Mouse (Mus musculus) yolk sac, embryonic 10.5 days (tissue): ENCODE results near the gene Alox15.
"Not testable (repeated sequence)": the region's sequence is repeated elsewhere in the genome, so short reads cannot be mapped to it uniquely, and the experiment has no call there.

Source experiments
- DNase-seq: peaks from one replicate; pipeline ENCODE4 v3.0.0-alpha.2; 2017; ENCODE audit warnings: low spot score

Alox15 gene

GRCm38 (mm10) chr11:70351868-70352267 is at the start of gene Alox15:
Gene Alox15 (minus strand): TSS chr11:70352031.
- DNase-seq = no peak

GRCm38 (mm10) chr11:70389421-70389820 is 37.6 kb upstream of the Alox15 start:
- DNase-seq = no peak

GRCm38 (mm10) chr11:70387436-70387835 is 35.6 kb upstream of the Alox15 start:
- DNase-seq = no peak

DNA sequence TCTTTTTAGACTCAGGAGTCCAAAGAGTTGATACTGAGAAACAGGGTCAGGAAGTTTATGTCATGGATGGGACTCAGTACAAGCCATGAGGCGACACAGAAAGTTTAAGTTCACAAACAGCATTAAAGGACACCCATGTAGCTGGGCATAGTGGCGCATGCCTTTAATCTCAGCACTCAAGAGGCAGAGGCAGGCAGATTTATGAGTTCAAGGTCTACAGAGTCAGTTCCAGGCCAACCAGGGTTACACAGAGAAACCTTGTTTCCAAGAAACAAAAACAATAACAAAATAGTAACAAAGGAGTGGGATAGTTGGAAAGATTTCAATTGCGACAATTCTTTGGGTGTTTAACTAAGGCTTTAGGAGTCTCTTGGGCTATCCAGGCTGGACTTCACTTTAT is 32.3 kb upstream of the Alox15 start:
- DNase-seq = no peak

- DNase-seq = no peak
Observed at GRCm38 (mm10) chr11:70381330-70381729, 29.5 kb upstream of the Alox15 start.

DNA sequence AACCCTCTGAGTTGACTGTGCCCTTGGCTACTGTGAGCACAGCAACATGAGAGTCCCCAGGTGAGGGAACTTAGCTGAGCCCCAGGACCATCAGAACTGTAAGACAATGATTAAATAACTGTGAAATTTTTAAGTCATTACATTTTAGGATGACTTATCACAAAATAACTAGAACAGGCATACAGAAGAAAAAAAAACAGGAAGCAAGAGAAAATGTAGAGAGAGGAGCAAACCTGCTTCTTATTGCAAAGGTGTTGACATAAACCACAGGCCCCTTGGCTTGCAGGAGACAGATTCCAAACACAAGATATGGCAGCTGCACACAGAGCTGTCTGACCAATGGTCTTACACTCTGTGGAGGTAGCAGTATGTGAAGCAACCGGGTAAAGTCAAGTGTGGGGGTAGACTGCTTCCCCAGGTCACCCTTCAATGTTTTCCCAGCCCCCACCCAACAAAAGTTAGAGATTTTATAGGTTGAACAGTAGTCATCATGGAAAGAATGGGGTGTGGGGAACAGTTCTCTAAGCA is 28.7 kb upstream of the Alox15 start:
- DNase-seq = no peak

DNA sequence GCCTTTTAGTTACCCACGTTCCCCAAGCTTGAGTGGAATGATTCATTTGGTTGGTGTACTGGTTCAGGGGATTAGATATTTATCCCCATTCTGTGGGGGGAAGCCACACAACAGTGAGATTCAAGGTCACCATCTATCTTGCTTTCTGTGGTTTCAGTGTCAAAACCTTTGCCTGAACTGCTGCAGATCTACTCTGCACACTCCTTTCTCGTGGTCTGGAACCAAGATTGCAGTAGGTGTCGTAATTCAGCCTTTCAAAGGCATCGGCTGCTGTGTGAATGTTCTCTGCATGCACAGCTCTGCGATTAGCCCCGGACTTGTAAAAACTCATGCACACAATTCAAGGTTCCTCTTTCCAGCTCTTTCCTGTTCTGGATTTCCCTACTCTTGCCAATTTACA is 24.2 kb upstream of the Alox15 start:
- DNase-seq = no peak

DNA sequence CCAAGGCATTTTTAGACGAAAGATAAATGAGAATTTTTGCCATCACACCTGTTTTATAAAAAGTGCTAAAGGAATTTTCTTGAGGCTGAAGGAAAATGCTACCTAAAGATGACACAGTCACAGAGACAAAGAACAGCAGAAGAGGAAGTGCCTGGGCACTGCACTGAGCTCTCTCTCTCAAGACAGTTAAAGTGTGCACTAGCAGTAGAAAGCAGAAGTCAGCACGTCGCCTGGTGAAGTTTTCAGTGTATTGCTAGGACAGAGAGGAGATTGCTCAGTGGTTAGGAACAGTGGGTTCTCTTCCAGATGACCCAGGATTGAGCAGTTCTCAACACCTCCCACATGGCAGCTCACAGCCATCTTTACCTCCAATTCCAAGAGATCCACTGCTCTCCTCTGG is 22.5 kb upstream of the Alox15 start:
- no peak for DNase-seq

- no peak for DNase-seq
Observed at GRCm38 (mm10) chr11:70372849-70373557, 21.2 kb upstream of the Alox15 start.

DNA sequence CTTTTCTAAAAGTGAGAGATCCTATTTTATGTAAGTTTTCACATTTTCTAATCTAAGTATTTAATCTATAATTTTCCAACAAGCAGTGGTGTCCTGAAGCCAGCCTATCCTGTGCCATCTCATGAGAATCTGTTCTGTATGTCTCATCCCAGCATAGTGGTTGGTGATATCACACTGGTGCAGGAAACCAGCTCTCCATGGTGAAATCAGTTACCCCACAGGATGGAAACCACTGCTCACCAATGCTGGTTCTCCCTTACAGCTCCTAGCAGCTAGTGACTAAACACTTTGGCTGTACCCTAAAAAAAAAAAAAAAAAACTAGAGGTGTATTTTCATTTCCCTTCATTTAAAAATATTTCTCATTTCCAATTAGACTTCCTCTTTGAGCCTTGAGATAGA is 20.6 kb upstream of the Alox15 start:
- no peak for DNase-seq

- DNase-seq = not testable (repeated sequence)
Observed at GRCm38 (mm10) chr11:70368626-70369025, 16.8 kb upstream of the Alox15 start.

GRCm38 (mm10) chr11:70367701-70368100 is 15.9 kb upstream of the Alox15 start:
- not testable (repeated sequence) for DNase-seq

DNA sequence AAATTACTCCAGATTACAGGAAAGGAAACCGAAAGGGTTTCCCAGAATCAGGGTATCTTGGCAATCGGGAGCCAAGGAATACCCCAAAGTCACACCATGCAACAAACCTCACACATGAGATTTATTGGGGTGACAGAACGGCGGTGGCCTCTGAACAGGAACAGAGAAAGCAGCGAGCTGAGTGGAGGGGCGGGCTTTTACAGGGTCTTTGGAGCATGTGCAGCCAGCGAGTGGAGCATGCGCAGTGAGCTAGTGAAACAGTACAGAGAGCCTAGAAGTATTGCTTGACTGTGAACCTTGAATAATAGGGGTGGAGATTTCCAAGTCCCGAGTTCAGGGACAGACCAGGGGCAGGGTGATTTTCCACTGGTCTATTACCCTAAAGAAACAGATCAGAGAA is 3.2 kb downstream of the Alox15 start:
- no peak for DNase-seq

DNA sequence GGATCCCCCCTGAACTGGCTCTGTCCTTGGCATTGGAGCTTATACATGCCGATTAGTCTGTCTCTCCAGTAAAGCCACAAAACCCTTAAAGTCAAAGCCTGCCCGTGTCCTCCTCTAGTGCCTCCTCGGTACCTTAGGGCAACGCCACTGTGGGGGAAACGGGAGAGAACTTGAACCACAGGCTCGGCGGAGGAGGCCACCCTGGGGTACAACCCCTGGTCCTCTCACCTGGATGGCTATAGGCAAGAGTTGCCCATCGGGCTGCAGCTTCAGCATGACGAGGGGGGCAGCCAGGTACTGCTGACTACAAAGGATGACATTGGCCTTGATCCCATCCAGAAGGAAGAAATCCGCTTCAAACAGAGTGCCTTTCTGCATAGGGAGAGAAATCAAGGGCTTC is 4.0 kb downstream of the Alox15 start:
- DNase-seq = no peak

GRCm38 (mm10) chr11:70345546-70345945 is 6.3 kb downstream of the Alox15 start:
- DNase-seq = no peak

- DNase-seq = no peak
Observed at GRCm38 (mm10) chr11:70345061-70345460, 6.8 kb downstream of the Alox15 start.

DNA sequence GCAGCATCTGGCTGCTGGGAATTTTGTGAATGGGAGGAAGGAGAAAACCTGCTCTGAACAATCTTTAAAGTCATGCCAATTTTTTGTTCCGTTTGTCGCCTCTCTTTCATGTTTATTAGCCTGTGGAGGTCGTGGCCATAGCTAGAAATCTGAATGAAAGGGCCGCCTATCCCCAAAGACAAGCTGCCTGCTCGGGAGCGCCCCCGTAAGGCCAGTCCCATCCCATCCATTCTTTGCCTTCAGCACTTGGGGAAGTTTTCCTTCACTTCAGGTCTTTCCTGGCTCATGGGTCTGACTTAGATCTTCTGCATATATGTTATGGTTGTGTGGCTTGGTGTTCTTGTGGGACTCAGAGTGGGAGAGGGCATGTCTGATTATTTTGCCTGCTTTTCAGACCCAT is 12.3 kb downstream of the Alox15 start:
- DNase-seq = no peak

DNA sequence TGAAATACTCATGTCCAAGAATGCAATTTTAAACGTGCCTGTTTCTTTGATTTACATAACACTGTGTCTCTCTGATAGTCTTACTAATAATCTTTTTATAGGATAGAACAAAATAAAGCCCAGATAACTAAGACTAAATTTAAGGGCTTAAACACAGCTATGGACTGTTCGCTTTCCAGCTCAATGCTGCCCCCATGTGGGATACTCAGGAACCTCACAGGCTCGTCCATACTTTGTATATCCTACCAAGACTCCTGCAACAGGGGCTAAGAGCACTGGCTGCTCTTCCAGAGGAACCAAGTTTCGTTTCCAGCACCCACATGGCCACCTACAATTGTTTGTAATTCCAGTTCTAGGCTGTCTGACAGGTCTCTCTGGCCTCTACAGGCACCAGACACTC is 17.4 kb downstream of the Alox15 start:
- no peak for DNase-seq

DNA sequence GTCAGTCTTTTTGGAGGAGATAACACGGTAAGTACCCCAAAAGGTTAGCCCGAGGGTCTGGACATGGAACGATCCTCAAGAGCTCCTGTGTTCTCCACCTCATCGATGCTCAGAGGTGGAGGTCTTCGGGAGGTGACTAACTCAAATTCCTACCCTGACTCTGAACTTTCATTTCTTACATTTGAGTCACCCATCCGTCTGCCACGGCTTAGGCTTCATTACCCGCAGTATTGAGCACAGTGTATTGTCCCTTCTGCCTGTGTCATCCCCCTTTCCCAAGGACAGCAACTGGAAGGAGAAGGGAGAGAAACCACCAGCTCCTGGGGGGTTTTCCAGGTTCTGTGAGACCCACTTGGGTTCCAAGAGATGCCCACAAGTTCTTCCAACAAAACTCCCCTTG is 27.1 kb downstream of the Alox15 start:
- DNase-seq = no peak

DNA sequence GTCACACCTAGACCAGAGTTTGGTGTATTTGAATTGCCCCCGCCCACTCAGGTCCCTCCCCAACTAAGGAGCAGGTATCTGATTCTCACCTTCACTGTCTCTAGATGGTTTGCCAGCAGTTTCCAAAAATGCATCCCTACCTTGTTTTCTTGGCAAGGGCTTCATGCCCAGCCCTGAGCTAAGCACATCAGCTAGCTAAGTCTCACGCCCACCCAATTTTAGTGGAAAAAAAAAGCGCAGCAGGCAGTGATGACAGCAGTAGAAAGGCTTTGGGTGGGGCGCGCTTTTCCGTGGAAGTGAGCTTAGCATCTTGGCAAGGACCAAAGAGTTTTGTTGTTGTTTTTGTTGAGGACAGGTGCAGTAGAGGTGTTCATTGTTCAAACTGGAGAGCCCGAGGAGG is 29.3 kb downstream of the Alox15 start, which contains the start of gene Alox12e:
Alox12e (minus strand) TSS at position 101 of the 400 bp plus-strand sequence.
- no peak for DNase-seq

DNA sequence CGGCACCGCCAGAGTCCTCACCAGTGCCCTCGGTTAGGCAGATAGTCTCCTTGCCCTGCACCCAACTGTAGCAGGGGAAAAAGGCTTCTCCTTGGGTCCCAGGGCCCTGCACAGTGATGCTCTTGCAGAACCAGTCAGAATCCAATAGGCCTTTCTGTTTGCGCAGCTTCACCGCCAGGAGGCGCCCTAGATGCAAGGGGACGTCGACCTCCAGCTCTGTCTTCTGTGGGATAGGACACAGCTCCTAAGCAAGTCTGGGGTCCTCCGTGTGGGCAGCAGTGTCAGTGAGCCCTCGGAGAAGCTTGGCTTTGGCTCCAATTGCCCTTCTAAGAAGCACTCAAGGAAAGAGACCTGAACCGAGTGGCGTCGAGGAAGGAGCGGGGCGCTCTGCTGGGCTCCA is 30.2 kb downstream of the Alox15 start:
- no peak for DNase-seq

GRCm38 (mm10) chr11:70319614-70320013 is 32.2 kb downstream of the Alox15 start:
- no peak for DNase-seq

DNA sequence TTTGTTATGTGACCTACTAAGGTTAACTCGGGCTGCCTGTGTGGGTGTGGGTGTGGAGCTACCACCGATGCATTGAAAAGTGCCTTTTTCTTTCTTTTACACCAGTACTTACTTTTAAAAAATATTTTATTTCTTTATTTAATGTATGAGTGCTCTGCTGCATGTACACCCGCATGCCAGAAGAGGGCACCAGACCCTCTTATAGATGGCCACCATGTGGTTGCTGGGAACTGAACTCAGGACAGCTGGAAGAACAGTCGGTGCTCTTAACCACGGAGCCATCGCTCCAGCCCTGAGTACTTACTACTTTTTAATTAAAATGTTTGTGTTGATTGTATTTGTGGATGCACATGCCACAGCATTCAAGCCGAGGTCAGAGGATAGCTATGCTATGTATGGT is 38.0 kb downstream of the Alox15 start:
- no peak for DNase-seq

DNA sequence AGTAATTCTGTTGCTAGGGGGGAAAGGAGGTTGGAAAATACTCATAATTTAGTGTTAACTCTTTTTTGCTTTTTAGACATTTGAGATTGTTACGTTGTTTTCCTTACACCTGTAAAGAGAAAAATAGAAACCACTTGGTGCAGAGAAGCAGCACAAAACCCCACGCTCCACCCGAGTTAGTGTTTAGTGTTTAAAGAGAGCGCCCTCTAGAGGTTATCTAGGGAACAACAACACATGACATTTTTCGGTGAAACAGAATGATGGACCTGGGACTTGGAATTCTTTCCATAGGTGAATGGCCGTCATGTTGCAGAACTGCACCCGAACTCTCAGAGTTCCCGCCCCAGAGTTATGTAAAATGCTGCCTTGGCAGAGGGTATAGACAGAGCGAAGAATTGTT is 42.5 kb downstream of the Alox15 start:
- no peak for DNase-seq
